Mouse (Mus musculus) thymus, postnatal 25 days (tissue): ENCODE data around the gene Abraxas2.

ENCODE experiments used
- DNase-seq: peaks from one replicate; pipeline ENCODE4 v3.0.0; 2022

Abraxas2 gene

GRCm38 (mm10) chr7:132856083-132856482 is 2.9 kb upstream of the Abraxas2 start:
- DNase-seq = no peak

DNA sequence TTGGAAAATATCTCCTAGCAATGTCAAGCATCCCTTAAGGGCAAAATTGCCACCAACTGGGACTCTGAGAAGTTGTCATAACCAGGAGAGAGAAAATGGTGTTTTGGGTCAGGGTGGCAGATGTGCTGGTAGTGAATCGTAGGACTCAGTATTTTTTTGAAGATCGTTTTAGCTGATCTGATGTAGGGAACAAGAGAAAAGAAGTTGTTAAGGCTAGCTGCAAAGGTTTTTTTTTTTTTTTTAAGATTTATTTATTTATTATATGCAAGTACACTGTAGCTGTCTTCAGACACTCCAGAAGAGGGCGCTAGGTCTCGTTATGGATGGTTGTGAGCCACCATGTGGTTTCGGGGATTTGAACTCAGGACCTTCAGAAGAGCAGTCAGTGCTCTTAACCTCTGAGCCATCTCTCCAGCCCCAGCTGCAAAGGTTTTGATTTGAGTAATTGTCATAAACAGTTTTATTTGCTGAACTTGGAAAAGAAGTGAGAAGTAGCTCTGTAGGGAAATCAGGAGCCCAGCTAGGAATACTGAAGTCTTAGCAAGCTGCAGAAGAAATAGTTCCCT is 899 bp upstream of the Abraxas2 start:
- DNase-seq = no peak

- DNase-seq = no peak
These were observed 7.3 kb downstream of the Abraxas2 start for GRCm38 (mm10) chr7:132866316-132866715.

DNA sequence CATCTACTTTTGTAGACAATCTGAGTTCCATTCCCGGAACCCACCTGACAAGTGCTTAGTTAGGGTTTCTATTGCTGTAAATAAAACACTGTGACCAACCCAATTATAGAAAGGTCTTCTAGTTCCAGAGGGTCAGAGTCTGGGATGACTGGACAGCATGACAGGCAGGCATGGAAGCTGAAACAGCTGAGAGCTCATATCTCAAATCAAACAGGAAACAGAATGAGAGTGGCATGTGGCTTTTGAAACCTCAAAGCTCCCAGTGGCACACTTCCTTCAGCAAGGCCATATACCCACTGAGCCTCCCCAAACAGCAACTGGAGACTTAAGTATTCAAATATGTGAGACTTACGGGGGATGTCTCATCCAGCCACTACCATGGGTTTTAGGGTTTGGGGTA is 14.0 kb downstream of the Abraxas2 start:
- peak; percentile 23 for DNase-seq

DNA sequence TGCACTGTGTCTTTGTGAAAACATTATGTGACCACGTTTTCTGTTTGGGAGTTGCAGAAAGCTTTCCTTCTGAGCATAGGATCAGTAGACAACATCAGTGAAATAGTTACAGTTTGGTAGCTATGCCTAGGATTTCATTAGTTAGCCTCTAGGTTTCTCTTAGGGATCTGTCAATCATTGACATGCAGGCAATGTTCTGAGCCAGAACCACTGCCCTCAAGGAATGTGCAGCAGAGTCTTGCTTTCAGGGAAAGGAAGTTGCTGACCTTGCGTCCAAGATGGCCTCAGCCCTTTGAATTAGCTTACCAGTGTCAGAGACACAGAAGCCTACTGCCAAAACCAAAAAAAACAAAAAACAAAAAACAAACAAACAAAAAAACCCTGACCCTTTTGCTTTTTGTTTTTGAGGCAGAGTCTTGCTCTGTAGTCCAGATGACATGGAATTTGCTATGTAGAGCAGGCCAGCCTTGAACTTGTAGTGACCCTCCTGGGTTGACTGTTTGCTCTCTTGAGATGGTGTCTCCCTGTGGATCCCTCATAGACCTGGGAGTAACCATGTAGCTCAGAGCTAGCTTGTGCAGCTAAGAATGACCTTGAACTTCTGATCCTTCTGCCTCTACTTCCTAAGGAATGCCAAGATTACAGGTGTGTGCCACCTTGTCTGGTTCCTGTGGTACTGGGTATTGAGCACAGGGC is 16.5 kb downstream of the Abraxas2 start:
- no peak for DNase-seq

DNA sequence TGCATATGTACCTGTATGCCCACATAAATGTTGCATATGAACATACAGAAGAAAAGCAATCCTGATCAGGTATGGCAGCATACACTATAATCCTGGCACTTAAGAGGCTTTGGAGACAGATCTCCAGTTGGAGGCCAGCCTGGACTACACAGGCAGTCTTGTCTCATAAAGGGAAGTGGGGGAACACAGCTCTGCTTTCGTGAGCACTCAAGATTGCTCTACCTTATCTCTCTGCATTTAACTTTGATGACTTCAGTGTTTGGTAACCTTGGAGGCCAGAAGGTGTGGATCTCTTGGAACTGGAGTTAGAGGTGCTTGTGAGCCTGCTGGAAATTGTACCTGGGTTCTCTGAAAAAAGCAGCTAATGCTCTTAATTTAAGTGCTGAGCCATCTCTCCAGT is 21.3 kb downstream of the Abraxas2 start:
- no peak for DNase-seq

DNA sequence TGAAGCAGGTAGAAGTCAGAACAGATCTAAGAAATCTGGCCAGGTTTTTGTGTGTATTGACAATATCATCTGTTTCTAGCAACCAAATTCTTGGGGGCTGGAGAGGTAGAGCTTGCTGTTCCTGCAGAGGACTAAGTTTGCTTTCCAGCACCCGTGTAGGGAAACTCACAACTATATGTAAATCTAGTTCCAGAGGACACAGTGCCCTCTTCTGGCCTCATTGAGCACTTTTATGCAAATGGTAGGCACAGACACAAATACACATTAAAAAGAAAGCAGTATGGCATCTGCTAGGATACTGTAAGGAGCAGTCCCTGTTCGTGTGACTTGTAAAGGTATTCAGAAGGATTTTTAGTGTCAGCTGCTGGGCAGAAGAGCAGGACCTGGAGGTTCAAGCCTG is 23.3 kb downstream of the Abraxas2 start:
- DNase-seq = peak; percentile 30

DNA sequence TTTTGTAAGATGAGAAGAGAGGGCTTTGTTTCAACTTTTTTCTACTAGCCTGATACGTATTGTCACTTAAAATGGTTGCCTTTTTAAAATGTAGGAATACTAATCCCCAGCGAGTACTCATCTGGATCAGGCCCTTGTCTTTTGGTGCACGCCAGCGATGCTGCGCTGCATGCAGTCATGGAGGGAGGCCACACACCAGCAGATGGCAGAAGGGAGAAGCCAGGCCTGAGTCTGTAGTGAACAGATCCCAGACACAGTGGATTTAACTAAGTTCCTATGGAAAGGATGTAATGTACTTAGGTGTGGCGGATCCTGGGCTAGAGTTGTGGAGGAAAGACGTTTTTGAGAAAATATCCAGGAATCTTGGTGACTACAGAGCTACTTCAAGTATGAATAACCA is 25.0 kb downstream of the Abraxas2 start:
- no peak for DNase-seq

- DNase-seq = no peak
These were observed 28.2 kb downstream of the Abraxas2 start for GRCm38 (mm10) chr7:132887019-132887804.

DNA sequence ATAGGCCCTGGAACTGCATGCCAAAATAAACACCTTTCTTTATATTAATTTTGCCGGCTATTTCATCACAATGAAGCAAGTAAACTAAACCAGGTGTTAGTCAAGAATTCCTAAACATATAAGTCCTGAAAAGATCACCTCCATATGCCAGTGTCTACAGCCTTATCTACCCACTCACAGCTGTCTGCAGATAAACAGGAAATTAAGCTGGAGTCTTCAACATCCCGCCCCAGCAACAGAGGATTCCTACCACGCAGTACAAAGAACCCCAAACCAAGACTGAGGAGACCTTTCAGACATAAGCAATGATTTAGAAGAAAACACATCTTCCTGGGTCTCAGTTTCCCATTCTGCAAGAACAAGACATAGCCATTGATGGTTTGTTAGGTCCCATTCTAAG is 29.0 kb downstream of the Abraxas2 start:
- no peak for DNase-seq

DNA sequence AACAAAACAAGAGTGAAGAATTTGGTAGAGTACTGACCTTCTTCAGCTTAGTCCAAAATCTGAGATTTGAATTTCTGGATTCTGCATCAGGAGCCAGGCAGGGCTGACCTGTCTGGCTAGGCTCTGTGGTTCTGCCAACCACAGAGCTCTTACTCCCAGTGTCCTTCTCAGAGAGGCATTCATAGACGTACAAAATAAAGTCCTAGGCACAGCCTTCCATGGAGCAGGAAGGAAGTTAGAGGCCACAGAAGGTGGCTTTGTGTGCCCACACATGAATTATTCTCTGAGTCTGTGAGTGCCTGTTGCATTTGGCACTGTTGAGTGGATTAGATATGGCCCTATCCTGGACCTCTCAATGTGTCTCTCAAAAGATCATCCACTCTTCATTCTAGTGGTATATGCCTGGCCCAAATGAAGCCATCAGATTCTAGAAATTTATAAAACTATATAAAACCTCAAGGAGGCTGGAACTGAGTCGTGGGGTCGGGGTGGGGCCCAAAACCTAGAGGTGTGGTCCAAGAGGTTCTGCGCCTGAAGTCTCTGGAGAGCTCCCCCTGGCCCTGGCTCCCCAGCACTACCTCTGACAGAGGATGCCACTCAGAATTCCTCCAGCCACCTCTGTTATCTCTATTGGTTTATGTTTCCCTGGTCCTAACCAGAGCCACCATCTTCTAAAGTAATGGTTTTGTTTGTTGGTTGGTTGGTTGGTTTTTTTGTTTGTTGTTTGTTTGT is 29.7 kb downstream of the Abraxas2 start:
- no peak for DNase-seq

- no peak for DNase-seq
These were observed 30.7 kb downstream of the Abraxas2 start for GRCm38 (mm10) chr7:132889691-132890090.

- no peak for DNase-seq
These were observed 31.2 kb downstream of the Abraxas2 start for GRCm38 (mm10) chr7:132890201-132890600.

DNA sequence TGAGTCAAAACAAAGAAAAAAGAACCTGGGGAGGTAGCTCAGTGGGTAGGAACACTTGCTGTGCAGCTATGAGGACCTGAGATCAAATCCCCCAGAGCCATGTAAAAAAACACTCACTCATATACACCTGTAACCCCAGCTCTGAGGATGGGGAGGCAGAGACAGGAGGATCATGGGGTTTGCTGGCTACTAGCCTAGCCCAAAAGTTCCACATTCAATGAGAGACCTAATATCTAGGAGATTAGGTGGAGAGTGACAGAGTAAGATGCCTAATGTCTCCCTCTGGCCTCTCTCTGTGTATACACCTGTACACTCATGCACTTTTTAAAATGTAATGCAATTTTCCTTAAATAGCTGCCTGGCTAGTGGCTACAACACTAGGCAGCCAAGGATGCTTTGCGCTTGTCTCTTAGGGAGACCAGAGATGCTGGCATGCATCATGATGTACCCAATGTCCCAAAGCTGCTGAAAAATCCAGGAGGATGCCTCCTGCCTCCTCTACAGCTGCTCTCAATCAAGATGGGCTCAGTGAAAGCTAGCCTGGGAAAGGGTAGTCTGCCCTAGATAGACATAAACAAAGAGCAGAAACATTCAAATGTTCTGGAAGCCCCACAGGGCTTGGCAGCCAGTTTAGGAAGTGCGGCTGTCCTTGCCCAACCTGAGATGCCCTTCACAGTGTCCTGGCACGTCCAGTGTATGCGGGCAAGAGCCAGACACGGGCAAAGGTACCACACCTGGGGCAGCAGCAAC is 32.7 kb downstream of the Abraxas2 start:
- DNase-seq = no peak

- DNase-seq = no peak
These were observed 33.3 kb downstream of the Abraxas2 start for GRCm38 (mm10) chr7:132892311-132892661.

GRCm38 (mm10) chr7:132892806-132893205 is 33.8 kb downstream of the Abraxas2 start:
- no peak for DNase-seq

DNA sequence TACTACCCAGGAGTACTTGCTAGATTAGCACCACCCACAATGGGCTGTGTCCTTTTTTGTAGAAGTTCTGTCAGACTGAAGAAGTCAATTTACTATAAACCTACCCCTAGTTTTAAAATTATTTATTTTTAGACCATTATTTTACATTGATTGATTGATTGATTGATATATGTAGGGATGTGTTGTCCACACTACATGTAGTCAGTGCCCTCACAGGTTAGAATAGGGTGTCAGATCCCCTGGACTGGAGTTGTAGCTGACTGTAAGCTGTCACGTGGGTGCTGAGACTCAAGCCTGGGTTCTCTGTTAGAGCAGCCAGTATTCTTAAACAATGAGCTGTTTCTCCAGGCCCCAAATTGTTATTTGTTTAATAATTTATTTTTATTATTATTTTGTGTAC is 34.3 kb downstream of the Abraxas2 start:
- DNase-seq = no peak

- DNase-seq = no peak
These were observed 36.0 kb downstream of the Abraxas2 start for GRCm38 (mm10) chr7:132894841-132895555.

DNA sequence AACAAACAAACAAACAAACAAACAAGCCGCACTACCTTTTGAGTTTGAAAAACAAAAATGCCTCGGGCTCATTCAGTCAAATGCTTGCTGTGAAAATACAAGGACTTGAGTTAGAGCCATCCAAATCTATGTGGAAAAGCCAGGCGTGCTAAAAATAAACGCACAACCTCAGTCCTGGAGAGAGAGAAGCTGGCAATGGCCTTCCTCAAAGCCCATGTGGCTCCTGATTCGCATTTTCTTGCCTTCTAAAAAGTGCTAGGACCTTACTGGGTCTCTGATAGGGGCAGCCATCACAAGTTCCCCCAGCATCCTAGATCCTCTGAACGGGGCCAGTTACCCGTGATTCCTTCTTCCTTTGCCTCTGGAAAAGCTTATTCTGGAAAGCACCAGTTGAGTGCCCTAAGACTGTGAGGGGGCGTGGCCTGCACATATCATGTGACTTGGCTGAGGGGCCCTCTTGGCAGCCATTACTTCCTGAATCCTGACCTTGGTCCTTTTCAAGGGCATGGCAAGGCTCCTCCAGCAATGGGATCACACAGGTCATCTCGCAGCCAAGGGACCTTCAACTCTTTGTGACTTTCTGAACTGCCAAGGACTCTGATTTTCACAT is 37.3 kb downstream of the Abraxas2 start:
- no peak for DNase-seq

- DNase-seq = no peak
These were observed 38.2 kb downstream of the Abraxas2 start for GRCm38 (mm10) chr7:132897258-132897657.

DNA sequence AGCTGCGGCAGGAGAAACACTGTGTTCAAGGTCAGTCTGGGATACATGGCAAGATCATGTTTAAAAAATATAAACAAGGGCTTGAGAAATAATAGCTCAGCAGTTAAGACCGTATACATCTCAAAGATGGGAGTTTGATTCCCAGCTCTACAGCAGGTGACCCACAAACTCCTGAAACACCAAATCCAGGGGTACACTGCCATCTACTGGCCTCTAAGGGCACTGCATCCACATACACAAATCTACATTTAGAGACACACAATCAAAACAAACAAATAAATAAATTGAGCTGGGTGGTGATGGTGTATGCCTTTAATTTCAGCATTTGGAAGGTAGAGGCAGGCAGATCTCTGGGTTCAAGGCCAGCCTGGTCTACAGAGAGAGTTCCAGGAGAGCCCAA is 39.2 kb downstream of the Abraxas2 start:
- DNase-seq = peak; percentile 62
